Mouse (Mus musculus): ENCODE measurements around the gene Pknox2.

The Pknox2 gene

GRCm38 (mm10) chr9:37044165-37044564 lies 103.0 kb downstream of the Pknox2 start:
- DNase-seq = no peak

- DNase-seq = no peak
Observed at GRCm38 (mm10) chr9:37038859-37039258, 108.3 kb downstream of the Pknox2 start.

- no peak for DNase-seq
Observed at GRCm38 (mm10) chr9:37038445-37038844, 108.8 kb downstream of the Pknox2 start.

GRCm38 (mm10) chr9:37037405-37037804 lies 109.8 kb downstream of the Pknox2 start:
- no peak for DNase-seq

- no peak for DNase-seq
Observed at GRCm38 (mm10) chr9:37035248-37035647, 112.0 kb downstream of the Pknox2 start.

GRCm38 (mm10) chr9:37034316-37034715 lies 112.9 kb downstream of the Pknox2 start:
- DNase-seq = no peak

- DNase-seq = no peak
Observed at GRCm38 (mm10) chr9:37030347-37031213, 116.6 kb downstream of the Pknox2 start.

GRCm38 (mm10) chr9:37029811-37030346 lies 117.3 kb downstream of the Pknox2 start:
- DNase-seq = no peak

- peak; percentile 61 for DNase-seq
Observed at GRCm38 (mm10) chr9:37027825-37028575, 119.2 kb downstream of the Pknox2 start.

GRCm38 (mm10) chr9:37025913-37026312 lies 121.3 kb downstream of the Pknox2 start:
- no peak for DNase-seq

- DNase-seq = peak; percentile 40
Observed at GRCm38 (mm10) chr9:37021586-37022230, 125.5 kb downstream of the Pknox2 start.

- DNase-seq = no peak
Observed at GRCm38 (mm10) chr9:37018154-37018553, 129.1 kb downstream of the Pknox2 start.

GRCm38 (mm10) chr9:37017169-37017568 lies 130.0 kb downstream of the Pknox2 start:
- no peak for DNase-seq

GRCm38 (mm10) chr9:37016165-37016564 lies 131.0 kb downstream of the Pknox2 start:
- DNase-seq = no peak

GRCm38 (mm10) chr9:37013565-37013964 lies 133.6 kb downstream of the Pknox2 start:
- DNase-seq = peak; percentile 27

GRCm38 (mm10) chr9:37008090-37008489 lies 139.1 kb downstream of the Pknox2 start:
- DNase-seq = peak; percentile 67

- DNase-seq = no peak
Observed at GRCm38 (mm10) chr9:37004676-37005075, 142.5 kb downstream of the Pknox2 start.

- peak; percentile 96 for DNase-seq
Observed at GRCm38 (mm10) chr9:37001935-37002535, 145.2 kb downstream of the Pknox2 start.

GRCm38 (mm10) chr9:36999393-36999792 lies 147.8 kb downstream of the Pknox2 start:
- no peak for DNase-seq

GRCm38 (mm10) chr9:36990626-36991368 lies 156.4 kb downstream of the Pknox2 start:
- peak; percentile 68 for DNase-seq

- no peak for DNase-seq
Observed at GRCm38 (mm10) chr9:36989991-36990390, 157.2 kb downstream of the Pknox2 start.

- no peak for DNase-seq
Observed at GRCm38 (mm10) chr9:36985233-36985632, 162.0 kb downstream of the Pknox2 start.

Data from retina, postnatal 1 day (tissue).